Mouse (Mus musculus): Measurements from ENCODE around the gene Asap2.

The Asap2 gene

GRCm38 (mm10) chr12:21132537-21132936 lies 142.3 kb downstream of the Asap2 start:
- no peak for DNase-seq (ENCODE audit: low read depth in 2 of 2, low spot score in 2 of 2)

- no peak for DNase-seq (ENCODE audit: low read depth in 2 of 2, low spot score in 2 of 2)
These were observed 142.8 kb downstream of the Asap2 start for GRCm38 (mm10) chr12:21133031-21133430.

- peak in 1 of 2 experiments; percentile 6 for DNase-seq (ENCODE audit: low read depth in 2 of 2, low spot score in 2 of 2)
These were observed 144.0 kb downstream of the Asap2 start for GRCm38 (mm10) chr12:21133972-21134859.

GRCm38 (mm10) chr12:21135651-21136461 lies 145.6 kb downstream of the Asap2 start:
- DNase-seq (ENCODE audit: low read depth in 2 of 2, low spot score in 2 of 2), result no peak

- DNase-seq (ENCODE audit: low read depth in 2 of 2, low spot score in 2 of 2), result no peak
These were observed 146.1 kb downstream of the Asap2 start for GRCm38 (mm10) chr12:21136462-21136751.

GRCm38 (mm10) chr12:21139560-21139959 lies 149.3 kb downstream of the Asap2 start:
- DNase-seq (ENCODE audit: low read depth in 2 of 2, low spot score in 2 of 2), result no peak

- no peak for DNase-seq (ENCODE audit: low read depth in 2 of 2, low spot score in 2 of 2)
These were observed 149.9 kb downstream of the Asap2 start for GRCm38 (mm10) chr12:21140153-21140552.

- DNase-seq (ENCODE audit: low read depth in 2 of 2, low spot score in 2 of 2), result no peak
These were observed 150.6 kb downstream of the Asap2 start for GRCm38 (mm10) chr12:21140741-21141308.

- DNase-seq (ENCODE audit: low read depth in 2 of 2, low spot score in 2 of 2), result no peak
These were observed 151.5 kb downstream of the Asap2 start for GRCm38 (mm10) chr12:21141691-21142300.

- no peak for DNase-seq (ENCODE audit: low read depth in 2 of 2, low spot score in 2 of 2)
These were observed 152.4 kb downstream of the Asap2 start for GRCm38 (mm10) chr12:21142489-21143254.

GRCm38 (mm10) chr12:21144602-21145001 lies 154.3 kb downstream of the Asap2 start:
- DNase-seq (ENCODE audit: low read depth in 2 of 2, low spot score in 2 of 2), result no peak

GRCm38 (mm10) chr12:21145050-21145449 lies 154.8 kb downstream of the Asap2 start:
- DNase-seq (ENCODE audit: low read depth in 2 of 2, low spot score in 2 of 2), result no peak

- no peak for DNase-seq (ENCODE audit: low read depth in 2 of 2, low spot score in 2 of 2)
These were observed 156.6 kb downstream of the Asap2 start for GRCm38 (mm10) chr12:21146826-21147225.

- DNase-seq (ENCODE audit: low read depth in 2 of 2, low spot score in 2 of 2), result no peak
These were observed 163.0 kb downstream of the Asap2 start for GRCm38 (mm10) chr12:21153279-21153707.

GRCm38 (mm10) chr12:21155062-21155461 lies 164.8 kb downstream of the Asap2 start:
- no peak for DNase-seq (ENCODE audit: low read depth in 2 of 2, low spot score in 2 of 2)

GRCm38 (mm10) chr12:21159304-21159703 lies 169.0 kb downstream of the Asap2 start:
- DNase-seq (ENCODE audit: low read depth in 2 of 2, low spot score in 2 of 2), result no peak

GRCm38 (mm10) chr12:21160327-21160828 lies 170.1 kb downstream of the Asap2 start:
- no peak for DNase-seq (ENCODE audit: low read depth in 2 of 2, low spot score in 2 of 2)

- no peak for DNase-seq (ENCODE audit: low read depth in 2 of 2, low spot score in 2 of 2)
These were observed 171.6 kb downstream of the Asap2 start for GRCm38 (mm10) chr12:21161841-21162240.

- no peak for DNase-seq (ENCODE audit: low read depth in 2 of 2, low spot score in 2 of 2)
These were observed 173.4 kb downstream of the Asap2 start for GRCm38 (mm10) chr12:21163706-21164105.

GRCm38 (mm10) chr12:21164251-21164650 lies 174.0 kb downstream of the Asap2 start:
- no peak for DNase-seq (ENCODE audit: low read depth in 2 of 2, low spot score in 2 of 2)

Data from CD8-positive naive resting alpha-beta T cell, adult 2 months (primary cell).